Mouse (Mus musculus): Measurements from ENCODE around the gene Cep89. TPM values are rescaled to one million over a fixed set of nuclear protein-coding genes. Genes with fewer than 3 reads are reported as not detected.

The Cep89 gene
- polyA plus RNA-seq (2015; fragmentation: Nextera tagmentation; extraction: Ambion mirVana) = 19.7 and 22.9 TPM in 2 replicates

DNA sequence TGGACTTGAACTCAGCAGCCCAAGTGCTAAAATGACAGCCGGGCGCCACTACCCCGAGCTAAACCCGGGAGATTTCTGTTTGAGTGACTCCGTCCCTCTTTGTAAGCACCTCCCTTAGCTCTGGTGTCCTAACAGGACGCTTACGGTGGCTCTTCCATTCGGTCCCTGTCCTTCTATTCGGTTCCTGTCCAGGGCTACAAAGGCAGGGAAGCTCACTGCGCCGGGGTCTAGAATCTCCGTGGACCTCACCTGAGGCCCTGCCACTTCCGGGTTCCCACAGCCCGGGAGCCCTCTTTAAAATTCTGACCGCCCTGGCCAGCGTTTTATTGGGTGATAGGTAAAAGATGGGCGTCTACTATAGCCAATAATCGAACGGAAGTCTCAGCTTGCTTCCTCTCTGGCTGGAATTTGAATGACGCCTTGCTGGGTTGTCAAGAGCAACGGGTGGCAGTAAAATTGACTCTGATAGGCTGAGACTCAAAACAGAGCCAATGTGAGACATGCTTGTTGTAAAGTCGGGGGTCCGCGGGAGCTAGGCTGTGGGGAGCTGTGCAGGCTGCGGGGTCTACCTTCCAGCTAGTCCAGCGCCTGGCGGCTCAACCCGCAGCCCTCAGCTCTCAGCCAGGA, at the start of gene Cep89, which contains the start of gene Faap24:
TSS of gene Cep89 (plus strand) at position 494 of the 627 bp plus-strand sequence.
TSS of gene Faap24 (minus strand) at position 295 of the 627 bp plus-strand sequence.
- under 1% methylated on average over 28 of the region's 28 CpGs for WGBS (ENCODE audit: insufficient replicate concordance)
- H3K4me2 ChIP-seq = peak within 1 kb of the TSS; percentile 85
- peak; percentile 91 for DNase-seq
- H3K9me3 ChIP-seq (replicated peaks) = no peaks in the 10 kb centered on the region
- peaks cover 57% of the 10 kb centered on the region for H3K36me3 ChIP-seq
- H3K4me3 ChIP-seq (replicated peaks) = peak within 1 kb of the TSS; percentile 78
- H3K9ac ChIP-seq = peak within 1 kb of the TSS; percentile 83
- H3K27ac ChIP-seq = peak within 1 kb of the TSS; percentile 78
- peak; percentile 93 for ATAC-seq (ENCODE audit: low read depth)
- peaks cover 41% of the 10 kb centered on the region for H3K4me1 ChIP-seq (replicated peaks)
- no peaks in the 10 kb centered on the region for H3K27me3 ChIP-seq

GRCm38 (mm10) chr7:35347918-35348700, 48.7 kb upstream of the Cep89 start:
- peak; percentile 61 for ATAC-seq (ENCODE audit: low read depth)
- no peak overlapping the region for H3K4me3 ChIP-seq (replicated peaks)
- peak; percentile 17 for DNase-seq
- no peaks in the 10 kb centered on the region for H3K9me3 ChIP-seq (replicated peaks)
- WGBS (ENCODE audit: insufficient replicate concordance) = 36% methylated on average over 17 of the region's 18 CpGs
- H3K36me3 ChIP-seq = no peaks in the 10 kb centered on the region
- no peak overlapping the region for H3K9ac ChIP-seq
- no peaks in the 10 kb centered on the region for H3K27me3 ChIP-seq
- no peak overlapping the region for H3K27ac ChIP-seq
- H3K4me1 ChIP-seq (replicated peaks) = peaks cover 9% of the 10 kb centered on the region
- H3K4me2 ChIP-seq = peak overlapping the region; percentile 33; the same call in 1 of the 2 replicates

GRCm38 (mm10) chr7:35349022-35349421, 47.8 kb upstream of the Cep89 start:
- Histone ChIP-seq H3K27ac (0 out of 2 replicates have a peak overlapping the region, but pooled peaks have one; percentile 9), H3K4me2 (no peak overlapping the region), H3K9me3 (replicated peaks) (no peaks in the 10 kb centered on the region), H3K9ac (no peak overlapping the region), H3K36me3 (no peaks in the 10 kb centered on the region), H3K4me1 (replicated peaks) (peaks cover 9% of the 10 kb centered on the region), H3K27me3 (no peaks in the 10 kb centered on the region), H3K4me3 (replicated peaks) (no peak overlapping the region)
- DNase-seq (no peak), ATAC-seq (ENCODE audit: low read depth) (no peak)
- WGBS (ENCODE audit: insufficient replicate concordance) = 56% methylated on average over 4 of the region's 4 CpGs

- Histone ChIP-seq H3K36me3 (no peaks in the 10 kb centered on the region), H3K9me3 (replicated peaks) (no peaks in the 10 kb centered on the region), H3K4me1 (replicated peaks) (peaks cover 9% of the 10 kb centered on the region), H3K27ac (peak overlapping the region; percentile 67), H3K27me3 (no peaks in the 10 kb centered on the region), H3K9ac (no peak overlapping the region), H3K4me3 (replicated peaks) (no peak overlapping the region), H3K4me2 (no peak overlapping the region)
- ATAC-seq (ENCODE audit: low read depth) (peak; percentile 59), DNase-seq (no peak)
- 68% methylated on average over 8 of the region's 8 CpGs for WGBS (ENCODE audit: insufficient replicate concordance)
Measured at GRCm38 (mm10) chr7:35349886-35350684, 46.8 kb upstream of the Cep89 start.

GRCm38 (mm10) chr7:35351155-35351554, 45.7 kb upstream of the Cep89 start:
- no peak overlapping the region for H3K4me3 ChIP-seq (replicated peaks)
- 75% methylated on average over 3 of the region's 3 CpGs for WGBS (ENCODE audit: insufficient replicate concordance)
- no peak for ATAC-seq (ENCODE audit: low read depth)
- H3K9ac ChIP-seq = no peak overlapping the region
- H3K27me3 ChIP-seq = no peaks in the 10 kb centered on the region
- peaks cover 9% of the 10 kb centered on the region for H3K4me1 ChIP-seq (replicated peaks)
- no peak for DNase-seq
- no peaks in the 10 kb centered on the region for H3K36me3 ChIP-seq
- H3K27ac ChIP-seq = no peak overlapping the region
- no peak overlapping the region for H3K4me2 ChIP-seq
- no peaks in the 10 kb centered on the region for H3K9me3 ChIP-seq (replicated peaks)

DNA sequence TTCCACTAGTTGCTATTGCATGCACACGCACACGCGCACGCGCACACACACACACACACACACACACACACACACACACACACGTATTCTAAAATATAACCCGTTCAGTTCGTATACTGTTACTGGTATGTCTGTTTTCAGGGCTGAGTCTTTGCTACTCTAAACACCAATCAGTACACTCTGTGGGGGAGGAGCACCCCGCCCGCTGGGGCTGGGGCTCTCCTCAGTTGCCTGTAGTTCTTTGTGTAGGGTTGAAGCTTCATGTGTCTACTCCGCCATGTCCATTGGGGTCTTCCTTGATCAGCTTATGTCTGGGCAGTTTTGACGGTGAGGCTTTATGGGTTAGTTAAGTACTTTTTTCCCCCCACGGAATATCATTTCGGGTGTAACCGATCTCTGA, 43.5 kb upstream of the Cep89 start:
- WGBS (ENCODE audit: insufficient replicate concordance) = 88% methylated on average over 15 of the region's 15 CpGs

GRCm38 (mm10) chr7:35355303-35355872, 41.4 kb upstream of the Cep89 start:
- Histone ChIP-seq H3K4me1 (replicated peaks) (no peaks in the 10 kb centered on the region), H3K27me3 (no peaks in the 10 kb centered on the region), H3K4me3 (replicated peaks) (no peak overlapping the region), H3K4me2 (no peak overlapping the region), H3K36me3 (no peaks in the 10 kb centered on the region), H3K9me3 (replicated peaks) (no peaks in the 10 kb centered on the region), H3K9ac (no peak overlapping the region), H3K27ac (no peak overlapping the region)
- WGBS (ENCODE audit: insufficient replicate concordance) = 57% methylated on average over 5 of the region's 5 CpGs
- DNase-seq (no peak), ATAC-seq (ENCODE audit: low read depth) (no peak)

More for the DNA sequence above, 43.5 kb upstream of the Cep89 start:
- Histone ChIP-seq H3K4me1 (replicated peaks) (peaks cover under 1% of the 10 kb centered on the region), H3K27me3 (no peaks in the 10 kb centered on the region), H3K27ac (no peak overlapping the region), H3K36me3 (no peaks in the 10 kb centered on the region), H3K4me3 (replicated peaks) (no peak overlapping the region), H3K4me2 (no peak overlapping the region), H3K9ac (no peak overlapping the region), H3K9me3 (replicated peaks) (no peaks in the 10 kb centered on the region)
- ATAC-seq (ENCODE audit: low read depth) (no peak), DNase-seq (no peak)

GRCm38 (mm10) chr7:35357621-35358020, 39.2 kb upstream of the Cep89 start:
- H3K27ac ChIP-seq = no peak overlapping the region
- no peaks in the 10 kb centered on the region for H3K36me3 ChIP-seq
- H3K4me1 ChIP-seq (replicated peaks) = peaks cover 10% of the 10 kb centered on the region
- no peak overlapping the region for H3K4me3 ChIP-seq (replicated peaks)
- DNase-seq (no peak), ATAC-seq (ENCODE audit: low read depth) (no peak)
- no peak overlapping the region for H3K9ac ChIP-seq
- no peaks in the 10 kb centered on the region for H3K27me3 ChIP-seq
- H3K4me2 ChIP-seq = no peak overlapping the region
- 73% methylated on average over 12 of the region's 12 CpGs for WGBS (ENCODE audit: insufficient replicate concordance)
- H3K9me3 ChIP-seq (replicated peaks) = no peaks in the 10 kb centered on the region

DNA sequence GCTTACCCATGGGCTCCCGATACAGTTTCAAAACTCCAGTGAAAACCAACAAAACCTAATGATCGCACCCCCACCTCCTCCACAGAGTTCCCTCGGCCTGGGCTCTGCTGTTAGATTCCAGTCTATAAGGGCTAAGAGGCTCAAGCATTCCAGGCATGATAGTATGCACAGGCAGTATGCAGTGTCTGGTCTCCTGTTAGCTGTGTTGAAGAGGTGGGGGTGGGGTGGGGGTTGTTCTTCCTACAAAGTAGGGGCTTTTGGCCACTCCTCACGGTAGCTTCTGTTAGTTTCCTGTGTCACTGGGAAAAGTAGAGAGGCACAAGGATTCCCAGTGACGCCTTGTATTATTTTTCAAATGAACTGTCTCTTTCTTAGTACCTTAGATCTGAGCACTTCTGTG, 34.6 kb upstream of the Cep89 start:
- DNase-seq (no peak), ATAC-seq (ENCODE audit: low read depth) (no peak)
- Histone ChIP-seq H3K4me3 (replicated peaks) (no peak overlapping the region), H3K27me3 (no peaks in the 10 kb centered on the region), H3K4me1 (replicated peaks) (peaks cover 20% of the 10 kb centered on the region), H3K4me2 (peak overlapping the region; percentile 23; the same call in 1 of the 2 replicates), H3K9me3 (replicated peaks) (no peaks in the 10 kb centered on the region), H3K9ac (no peak overlapping the region), H3K36me3 (peaks cover 8% of the 10 kb centered on the region), H3K27ac (no peak overlapping the region)
- WGBS (ENCODE audit: insufficient replicate concordance) = 57% methylated on average over 5 of the region's 5 CpGs

GRCm38 (mm10) chr7:35362868-35363267, 34.0 kb upstream of the Cep89 start:
- ATAC-seq (ENCODE audit: low read depth) (peak; percentile 81), DNase-seq (no peak)
- H3K4me2 ChIP-seq = peak overlapping the region; percentile 23; the same call in 1 of the 2 replicates
- WGBS (ENCODE audit: insufficient replicate concordance) = 62% methylated on average over 5 of the region's 5 CpGs
- H3K4me1 ChIP-seq (replicated peaks) = peaks cover 20% of the 10 kb centered on the region
- H3K36me3 ChIP-seq = peaks cover 8% of the 10 kb centered on the region
- H3K9ac ChIP-seq = no peak overlapping the region
- H3K27me3 ChIP-seq = no peaks in the 10 kb centered on the region
- no peak overlapping the region for H3K27ac ChIP-seq
- H3K9me3 ChIP-seq (replicated peaks) = no peaks in the 10 kb centered on the region
- no peak overlapping the region for H3K4me3 ChIP-seq (replicated peaks)
